Mouse (Mus musculus) lung, adult 2 months (tissue): ENCODE data around the gene Adssl1.

Experiments
- CTCF ChIP-seq: fragments of 200-500 bp; IDR thresholded peaks from 2 replicates; pipeline ENCODE4 v1.5.1; 2011; ENCODE audit warnings: mild to moderate bottlenecking, low read length, control low read depth; ENCODE audit not compliant: insufficient read depth
- POLR2A ChIP-seq: fragments of 200-500 bp; IDR thresholded peaks from 2 replicates; pipeline ENCODE4 v1.6.1; 2011; ENCODE audit warnings: low read depth, mild to moderate bottlenecking, control low read depth, low read length, borderline replicate concordance; ENCODE audit errors: extremely low read depth

DNA sequence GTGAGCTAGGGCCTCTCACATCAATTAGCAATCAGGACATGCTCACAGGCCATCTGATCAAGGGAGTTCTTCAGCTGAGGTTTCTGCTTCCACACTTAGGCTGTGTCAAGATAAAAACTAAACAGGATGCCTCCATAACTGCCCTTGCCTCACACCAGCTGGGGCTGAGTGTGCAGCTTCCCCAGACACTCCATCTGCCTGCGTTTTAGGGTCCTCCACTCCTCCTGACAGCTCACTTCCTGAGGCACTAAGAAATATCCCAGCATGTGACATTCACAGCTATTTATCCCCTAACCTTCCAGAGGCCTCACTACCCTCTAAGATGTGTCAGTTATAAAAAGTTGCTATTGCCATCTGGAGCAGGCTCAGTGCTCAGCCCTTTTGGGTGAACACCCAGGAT, 11.6 kb downstream of the Adssl1 start:
- TF ChIP-seq POLR2A = no peak
- no peak for TF ChIP-seq CTCF
